Mouse (Mus musculus): Measurements from ENCODE around the gene Itga9. TPM values are rescaled to one million over a fixed set of nuclear protein-coding genes. Genes with fewer than 3 reads are reported as not detected.

The Itga9 gene
- polyA plus RNA-seq, 1 experiment: 9.0 TPM

- H3K27me3 ChIP-seq (ENCODE audit: control insufficient read depth, insufficient read depth, low read length): no peaks in the 10 kb centered on the region
- WGBS: 13% methylated on average over 9 of the region's 9 CpGs
- no peak overlapping the region for H3K27ac ChIP-seq (ENCODE audit: control insufficient read depth, insufficient read depth, low read length)
- TF ChIP-seq CTCF (IDR thresholded peaks at IDR 0.05; ENCODE audit: borderline replicate concordance, control insufficient read depth, extremely low read depth, insufficient read depth, low read length, poor library complexity) (no peak), POLR2A (IDR thresholded peaks at IDR 0.05; ENCODE audit: control insufficient read depth, extremely low read depth, insufficient read depth, low read length, poor library complexity) (no peak)
- H3K4me3 ChIP-seq (ENCODE audit: control insufficient read depth, insufficient read depth, low read length): no peak overlapping the region
- DNase-seq: peak; percentile 58
- H3K4me1 ChIP-seq (replicated peaks; ENCODE audit: control insufficient read depth, insufficient read depth, low read length): peaks cover 32% of the 10 kb centered on the region
- H3K36me3 ChIP-seq (ENCODE audit: control insufficient read depth, insufficient read depth, low read length): no peaks in the 10 kb centered on the region
Measured at GRCm38 (mm10) chr9:118710625-118711024, 104.1 kb downstream of the Itga9 start.

- DNase-seq: no peak
- Histone ChIP-seq H3K27ac (ENCODE audit: control insufficient read depth, insufficient read depth, low read length) (no peak overlapping the region), H3K4me1 (replicated peaks; ENCODE audit: control insufficient read depth, insufficient read depth, low read length) (peaks cover 33% of the 10 kb centered on the region), H3K27me3 (ENCODE audit: control insufficient read depth, insufficient read depth, low read length) (no peaks in the 10 kb centered on the region), H3K4me3 (ENCODE audit: control insufficient read depth, insufficient read depth, low read length) (no peak overlapping the region), H3K36me3 (ENCODE audit: control insufficient read depth, insufficient read depth, low read length) (no peaks in the 10 kb centered on the region)
- no peak for TF ChIP-seq CTCF (IDR thresholded peaks at IDR 0.05; ENCODE audit: borderline replicate concordance, control insufficient read depth, extremely low read depth, insufficient read depth, low read length, poor library complexity)
- TF ChIP-seq POLR2A (IDR thresholded peaks at IDR 0.05; ENCODE audit: control insufficient read depth, extremely low read depth, insufficient read depth, low read length, poor library complexity): no peak
- WGBS: 92% methylated on average over 11 of the region's 11 CpGs
Measured at GRCm38 (mm10) chr9:118711749-118712148, 105.3 kb downstream of the Itga9 start.

GRCm38 (mm10) chr9:118713515-118713914 lies 107.0 kb downstream of the Itga9 start:
- DNase-seq: no peak
- Histone ChIP-seq H3K4me3 (ENCODE audit: control insufficient read depth, insufficient read depth, low read length) (no peak overlapping the region), H3K27ac (ENCODE audit: control insufficient read depth, insufficient read depth, low read length) (no peak overlapping the region), H3K27me3 (ENCODE audit: control insufficient read depth, insufficient read depth, low read length) (no peaks in the 10 kb centered on the region), H3K4me1 (replicated peaks; ENCODE audit: control insufficient read depth, insufficient read depth, low read length) (peaks cover 36% of the 10 kb centered on the region), H3K36me3 (ENCODE audit: control insufficient read depth, insufficient read depth, low read length) (no peaks in the 10 kb centered on the region)
- TF ChIP-seq CTCF (IDR thresholded peaks at IDR 0.05; ENCODE audit: borderline replicate concordance, control insufficient read depth, extremely low read depth, insufficient read depth, low read length, poor library complexity): no peak
- no peak for TF ChIP-seq POLR2A (IDR thresholded peaks at IDR 0.05; ENCODE audit: control insufficient read depth, extremely low read depth, insufficient read depth, low read length, poor library complexity)
- WGBS: 97% methylated on average over 8 of the region's 8 CpGs

GRCm38 (mm10) chr9:118714536-118714935 lies 108.0 kb downstream of the Itga9 start:
- H3K27me3 ChIP-seq (ENCODE audit: control insufficient read depth, insufficient read depth, low read length): no peaks in the 10 kb centered on the region
- peak overlapping the region; percentile 43 for H3K27ac ChIP-seq (ENCODE audit: control insufficient read depth, insufficient read depth, low read length)
- no peaks in the 10 kb centered on the region for H3K36me3 ChIP-seq (ENCODE audit: control insufficient read depth, insufficient read depth, low read length)
- WGBS: 8% methylated on average over 5 of the region's 5 CpGs
- no peak overlapping the region for H3K4me3 ChIP-seq (ENCODE audit: control insufficient read depth, insufficient read depth, low read length)
- H3K4me1 ChIP-seq (replicated peaks; ENCODE audit: control insufficient read depth, insufficient read depth, low read length): peaks cover 38% of the 10 kb centered on the region
- TF ChIP-seq CTCF (IDR thresholded peaks at IDR 0.05; ENCODE audit: borderline replicate concordance, control insufficient read depth, extremely low read depth, insufficient read depth, low read length, poor library complexity) (no peak), POLR2A (IDR thresholded peaks at IDR 0.05; ENCODE audit: control insufficient read depth, extremely low read depth, insufficient read depth, low read length, poor library complexity) (no peak)
- DNase-seq: peak; percentile 72

GRCm38 (mm10) chr9:118715971-118716628 lies 109.6 kb downstream of the Itga9 start:
- WGBS: 6% methylated on average over 9 of the region's 9 CpGs
- Histone ChIP-seq H3K27me3 (ENCODE audit: control insufficient read depth, insufficient read depth, low read length) (no peaks in the 10 kb centered on the region), H3K4me3 (ENCODE audit: control insufficient read depth, insufficient read depth, low read length) (no peak overlapping the region), H3K27ac (ENCODE audit: control insufficient read depth, insufficient read depth, low read length) (peak overlapping the region; percentile 82), H3K4me1 (replicated peaks; ENCODE audit: control insufficient read depth, insufficient read depth, low read length) (peaks cover 30% of the 10 kb centered on the region), H3K36me3 (ENCODE audit: control insufficient read depth, insufficient read depth, low read length) (no peaks in the 10 kb centered on the region)
- TF ChIP-seq POLR2A (IDR thresholded peaks at IDR 0.05; ENCODE audit: control insufficient read depth, extremely low read depth, insufficient read depth, low read length, poor library complexity) (0 out of 2 replicates have a peak, but pooled peaks have one; percentile 37), CTCF (IDR thresholded peaks at IDR 0.05; ENCODE audit: borderline replicate concordance, control insufficient read depth, extremely low read depth, insufficient read depth, low read length, poor library complexity) (peak; percentile 77; the same call in 1 of the 2 replicates)
- peak; percentile 76 for DNase-seq

- H3K27me3 ChIP-seq (ENCODE audit: control insufficient read depth, insufficient read depth, low read length): no peaks in the 10 kb centered on the region
- H3K36me3 ChIP-seq (ENCODE audit: control insufficient read depth, insufficient read depth, low read length): no peaks in the 10 kb centered on the region
- H3K4me1 ChIP-seq (replicated peaks; ENCODE audit: control insufficient read depth, insufficient read depth, low read length): peaks cover 27% of the 10 kb centered on the region
- TF ChIP-seq POLR2A (IDR thresholded peaks at IDR 0.05; ENCODE audit: control insufficient read depth, extremely low read depth, insufficient read depth, low read length, poor library complexity) (no peak), CTCF (IDR thresholded peaks at IDR 0.05; ENCODE audit: borderline replicate concordance, control insufficient read depth, extremely low read depth, insufficient read depth, low read length, poor library complexity) (no peak)
- WGBS: 91% methylated on average over 3 of the region's 3 CpGs
- no peak overlapping the region for H3K4me3 ChIP-seq (ENCODE audit: control insufficient read depth, insufficient read depth, low read length)
- no peak for DNase-seq
- H3K27ac ChIP-seq (ENCODE audit: control insufficient read depth, insufficient read depth, low read length): no peak overlapping the region
Measured at GRCm38 (mm10) chr9:118717436-118717835, 110.9 kb downstream of the Itga9 start.

All from thymus, adult 2 months (tissue).